Mouse (Mus musculus) forebrain, postnatal 0 days (tissue): ENCODE results near the gene Tlr5. TPM values are rescaled to one million over a fixed set of nuclear protein-coding genes. Genes with fewer than 3 reads are reported as not detected.
A peak's percentile ranks its signal among the peaks of the same experiment; 100 is the strongest.

Source experiments
- ATAC-seq: fragments of 200-750 bp; cut with Nextera tagmentation; 2 replicates; pipeline ENCODE4 v1.8.0; 2017; ENCODE audit warnings: mild to moderate bottlenecking, moderate library complexity
- DNase-seq: peaks from one replicate; pipeline ENCODE4 v3.0.0-alpha.2; 2015
- H3K27ac ChIP-seq: fragments of 300-500 bp; sonication (generic); 2 replicates; pipeline ENCODE4 v1.5.1; 2014; ENCODE audit warnings: low read depth, mild to moderate bottlenecking, antibody characterized with exemption, low read length, moderate library complexity, mixed read lengths
- H3K27me3 ChIP-seq: fragments of 300-500 bp; sonication (generic); 2 replicates; pipeline ENCODE4 v1.6.1; 2014; ENCODE audit warnings: mild to moderate bottlenecking, low read length, mixed read lengths; ENCODE audit not compliant: insufficient read depth
- H3K36me3 ChIP-seq: fragments of 300-500 bp; sonication (generic); 2 replicates; pipeline ENCODE4 v1.6.1; 2014; ENCODE audit warnings: mild to moderate bottlenecking, moderate library complexity; ENCODE audit not compliant: insufficient read depth
- H3K4me1 ChIP-seq: fragments of 300-500 bp; sonication (generic); 2 replicates; pipeline ENCODE4 v1.6.1; 2014; ENCODE audit warnings: antibody characterized with exemption; ENCODE audit not compliant: insufficient read depth
- H3K4me2 ChIP-seq: fragments of 300-500 bp; sonication (generic); 2 replicates; pipeline ENCODE4 v1.6.1; 2014; ENCODE audit warnings: low read depth, mild to moderate bottlenecking, moderate library complexity
- H3K4me3 ChIP-seq: fragments of 300-500 bp; sonication (generic); 2 replicates; pipeline ENCODE4 v1.5.1; 2014; ENCODE audit warnings: low read depth, low read length, mixed read lengths
- H3K9ac ChIP-seq: fragments of 300-500 bp; sonication (generic); 2 replicates; pipeline ENCODE4 v1.6.1; 2014; ENCODE audit warnings: mild to moderate bottlenecking
- H3K9me3 ChIP-seq: fragments of 300-500 bp; sonication (generic); 2 replicates; pipeline ENCODE4 v1.6.1; 2016; ENCODE audit warnings: low read length
- CTCF ChIP-seq: sonication (generic); IDR thresholded peaks from 2 replicates; pipeline ENCODE4 v1.5.1; 2016; ENCODE audit warnings: antibody characterized with exemption, control low read depth, low read depth
- WGBS: fragments of 180-500 bp; shearing (Covaris S2); extraction: QIAGEN DNeasy Blood & Tissue Kit; methylation state at CpG from one replicate; pipeline ENCODE4 v1.1.7; 2014; 5-methylcytosine and 5-hydroxymethylcytosine counted together
- polyA plus RNA-seq: library from polyadenylated mRNA; unstranded; fragments of >200 nt; fragmentation: Nextera tagmentation; extraction: Ambion mirVana; gene quantifications from 2 replicates; pipeline ENCODE4 v1.2.1, GENCODE M21; 2015
- total RNA-seq: library from RNA; depleted of rRNA; stranded (reverse); fragments of >200 nt; gene quantifications from 2 replicates; pipeline ENCODE4 v1.2.3, GENCODE M21; 2014

Gene Tlr5
- total and polyA plus RNA-seq, 2 experiments from 2014 or later, result 0.18 to 0.76 TPM

- Histone ChIP-seq H3K4me2 (peak overlapping the region; percentile 54; the same call in 1 of the 2 replicates), H3K4me1 (peaks cover 15% of the 10 kb centered on the region; the same call in 1 of the 2 replicates), H3K9me3 (no peaks in the 10 kb centered on the region), H3K27me3 (no peaks in the 10 kb centered on the region; the same call in 1 of the 2 replicates), H3K9ac (no peak overlapping the region), H3K4me3 (no peak overlapping the region), H3K27ac (no peak overlapping the region), H3K36me3 (no peaks in the 10 kb centered on the region)
- 41% methylated on average over 3 of the region's 3 CpGs for WGBS
- ATAC-seq (no peak), DNase-seq (no peak)
- no peak for TF ChIP-seq CTCF
These were observed 4.2 kb downstream of the Tlr5 start for GRCm38 (mm10) chr1:182958824-182959223.

- Histone ChIP-seq H3K27ac (no peak overlapping the region), H3K27me3 (no peaks in the 10 kb centered on the region; the same call in 1 of the 2 replicates), H3K4me3 (peak overlapping the region; percentile 38), H3K4me1 (peaks cover 15% of the 10 kb centered on the region; the same call in 1 of the 2 replicates), H3K4me2 (peak overlapping the region; percentile 54), H3K9ac (peak overlapping the region; percentile 26; the same call in 1 of the 2 replicates), H3K36me3 (no peaks in the 10 kb centered on the region), H3K9me3 (no peaks in the 10 kb centered on the region)
- DNase-seq (peak; percentile 52), ATAC-seq (peak; percentile 30; the same call in 1 of the 2 replicates)
- TF ChIP-seq CTCF, result no peak
- WGBS, result 2% methylated on average over 17 of the region's 17 CpGs
These were observed 4.7 kb downstream of the Tlr5 start for GRCm38 (mm10) chr1:182959251-182959691.

GRCm38 (mm10) chr1:182959811-182960455, 5.3 kb downstream of the Tlr5 start:
- ATAC-seq (peak; percentile 88), DNase-seq (peak; percentile 89)
- no peaks in the 10 kb centered on the region for H3K36me3 ChIP-seq
- no peaks in the 10 kb centered on the region; the same call in 1 of the 2 replicates for H3K27me3 ChIP-seq
- H3K9me3 ChIP-seq, result no peaks in the 10 kb centered on the region
- peak overlapping the region; percentile 38 for H3K4me3 ChIP-seq
- H3K27ac ChIP-seq, result no peak overlapping the region
- H3K4me2 ChIP-seq, result peak overlapping the region; percentile 54
- H3K4me1 ChIP-seq, result peaks cover 11% of the 10 kb centered on the region; the same call in 1 of the 2 replicates
- peak overlapping the region; percentile 26; the same call in 1 of the 2 replicates for H3K9ac ChIP-seq
- 2% methylated on average over 20 of the region's 20 CpGs for WGBS
- TF ChIP-seq CTCF, result peak; percentile 95

- H3K27me3 ChIP-seq, result no peaks in the 10 kb centered on the region; the same call in 1 of the 2 replicates
- no peak for TF ChIP-seq CTCF
- ATAC-seq (no peak), DNase-seq (no peak)
- H3K9me3 ChIP-seq, result no peaks in the 10 kb centered on the region
- H3K4me2 ChIP-seq, result no peak overlapping the region
- H3K36me3 ChIP-seq, result no peaks in the 10 kb centered on the region
- H3K4me1 ChIP-seq, result peaks cover 10% of the 10 kb centered on the region; the same call in 1 of the 2 replicates
- no peak overlapping the region for H3K4me3 ChIP-seq
- WGBS, result 75% methylated on average over 5 of the region's 5 CpGs
- H3K27ac ChIP-seq, result no peak overlapping the region
- no peak overlapping the region for H3K9ac ChIP-seq
These were observed 6.5 kb downstream of the Tlr5 start for GRCm38 (mm10) chr1:182961076-182961475.

- TF ChIP-seq CTCF, result peak; percentile 52
- H3K27ac ChIP-seq, result no peak overlapping the region
- no peaks in the 10 kb centered on the region for H3K9me3 ChIP-seq
- peak; percentile 32; the same call in 1 of the 2 replicates for ATAC-seq
- 36% methylated on average over 5 of the region's 5 CpGs for WGBS
- H3K4me1 ChIP-seq, result peaks cover 10% of the 10 kb centered on the region; the same call in 1 of the 2 replicates
- no peak overlapping the region for H3K9ac ChIP-seq
- no peak overlapping the region for H3K4me3 ChIP-seq
- no peak overlapping the region for H3K4me2 ChIP-seq
- no peaks in the 10 kb centered on the region for H3K36me3 ChIP-seq
- no peaks in the 10 kb centered on the region; the same call in 1 of the 2 replicates for H3K27me3 ChIP-seq
- no peak for DNase-seq
These were observed 8.7 kb downstream of the Tlr5 start for GRCm38 (mm10) chr1:182963329-182963728.

DNA sequence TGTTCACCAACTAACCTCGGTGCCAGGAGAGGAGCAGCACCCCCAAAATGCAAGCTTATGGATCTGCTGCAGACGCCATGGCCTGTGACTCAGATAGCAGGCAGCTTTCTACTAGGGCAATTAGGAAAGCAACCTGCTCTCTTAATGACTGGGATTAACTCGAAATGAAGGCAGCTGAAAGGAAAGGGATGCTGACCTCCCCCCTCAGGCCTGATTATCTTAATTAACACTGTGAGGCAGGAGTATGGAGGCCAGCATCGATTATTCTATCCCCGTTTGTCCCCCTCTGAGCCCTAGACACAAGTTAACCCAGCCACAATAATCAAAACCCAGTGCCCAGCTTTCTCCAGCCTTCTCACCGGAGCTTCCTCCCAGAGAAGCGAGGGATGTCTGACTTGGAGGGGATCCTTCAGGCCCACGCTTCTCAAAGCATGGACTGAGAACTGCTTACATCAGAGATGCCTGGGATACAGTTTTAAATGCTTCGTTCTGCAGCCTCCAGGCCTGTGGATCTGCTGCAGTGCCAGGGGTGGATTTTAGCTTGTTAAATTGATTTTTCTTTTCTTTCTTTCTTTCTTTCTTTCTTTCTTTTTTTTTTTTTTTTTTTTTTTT, 10.4 kb downstream of the Tlr5 start:
- TF ChIP-seq CTCF, result no peak
- H3K4me3 ChIP-seq, result no peak overlapping the region
- peaks cover 2% of the 10 kb centered on the region; the same call in 1 of the 2 replicates for H3K4me1 ChIP-seq
- ATAC-seq (0 out of 2 replicates have a peak, but pooled peaks have one; percentile 21), DNase-seq (no peak)
- H3K27me3 ChIP-seq, result no peaks in the 10 kb centered on the region; the same call in 1 of the 2 replicates
- no peak overlapping the region for H3K9ac ChIP-seq
- no peak overlapping the region for H3K4me2 ChIP-seq
- WGBS, result 18% methylated on average over 9 of the region's 9 CpGs
- no peaks in the 10 kb centered on the region for H3K36me3 ChIP-seq
- no peaks in the 10 kb centered on the region for H3K9me3 ChIP-seq
- no peak overlapping the region for H3K27ac ChIP-seq

- Histone ChIP-seq H3K4me2 (no peak overlapping the region), H3K9ac (no peak overlapping the region), H3K27me3 (no peaks in the 10 kb centered on the region), H3K9me3 (no peaks in the 10 kb centered on the region), H3K36me3 (no peaks in the 10 kb centered on the region), H3K4me3 (no peak overlapping the region), H3K27ac (no peak overlapping the region), H3K4me1 (no peaks in the 10 kb centered on the region)
- ATAC-seq, result no peak
- no peak for DNase-seq
- 84% methylated on average over 9 of the region's 9 CpGs for WGBS
- no peak for TF ChIP-seq CTCF
These were observed 14.1 kb downstream of the Tlr5 start for GRCm38 (mm10) chr1:182968732-182969131.
